Mouse (Mus musculus) gastrocnemius, adult 2 months (tissue): Measurements from ENCODE around the gene Ergic3. TPM values are rescaled to one million over a fixed set of nuclear protein-coding genes. Genes with fewer than 3 reads are reported as not detected.
A peak's percentile ranks its signal among the peaks of the same experiment; 100 is the strongest.

Experiments
- DNase-seq: peaks from one replicate; pipeline ENCODE4 v3.0.0; 2022
- H3K27ac ChIP-seq: fragments of 200-600 bp; 2 replicates; pipeline ENCODE4 v1.8.1; 2022; ENCODE audit warnings: mild to moderate bottlenecking
- H3K4me3 ChIP-seq: fragments of 200-600 bp; 2 replicates; pipeline ENCODE4 v1.8.1; 2022; ENCODE audit warnings: mild to moderate bottlenecking, moderate library complexity
- CTCF ChIP-seq: fragments of 200-600 bp; IDR thresholded peaks from 2 replicates; pipeline ENCODE4 v1.8.1; 2022; ENCODE audit warnings: antibody characterized with exemption, mild to moderate bottlenecking, moderate library complexity
- intact Hi-C: fragments of 180-260 bp; cut with DNase I; formaldehyde crosslinking; loops from one replicate; pipeline ENCODE4 v1.15.1; 2025
- total RNA-seq, 2 experiments: library from RNA; stranded (reverse); gene quantifications; 2 replicates each; pipeline ENCODE4 v1.2.3; 2021

Ergic3 gene
- total RNA-seq, 2 experiments from 2014 or later = 41.3 to 47.4 TPM

- H3K4me3 ChIP-seq = no peak overlapping the region
- no peak for DNase-seq
- TF ChIP-seq CTCF = peak; percentile 39
- intact Hi-C loops = no loop called here
- no peak overlapping the region for H3K27ac ChIP-seq
Observed at GRCm38 (mm10) chr2:156005393-156005792, 2.5 kb upstream of the Ergic3 start.

- H3K27ac ChIP-seq = no peak overlapping the region
- DNase-seq = no peak
- intact Hi-C loops = no loop called here
- TF ChIP-seq CTCF = no peak
- no peak overlapping the region for H3K4me3 ChIP-seq
Observed at GRCm38 (mm10) chr2:156018106-156018505, 10.3 kb downstream of the Ergic3 start.

- no peak for TF ChIP-seq CTCF
- DNase-seq = no peak
- H3K4me3 ChIP-seq = no peak overlapping the region
- H3K27ac ChIP-seq = no peak overlapping the region
- intact Hi-C loops = no loop called here
Observed at GRCm38 (mm10) chr2:156021219-156021618, 13.4 kb downstream of the Ergic3 start.

- H3K4me3 ChIP-seq = no peak overlapping the region
- DNase-seq = no peak
- no peak overlapping the region for H3K27ac ChIP-seq
- no peak for TF ChIP-seq CTCF
- intact Hi-C loops = no loop called here
Observed at GRCm38 (mm10) chr2:156021765-156022164, 13.9 kb downstream of the Ergic3 start.

GRCm38 (mm10) chr2:156025482-156025881, 17.6 kb downstream of the Ergic3 start:
- no peak for DNase-seq
- no peak for TF ChIP-seq CTCF
- H3K4me3 ChIP-seq = no peak overlapping the region
- intact Hi-C loops = no loop called here
- H3K27ac ChIP-seq = no peak overlapping the region

GRCm38 (mm10) chr2:156039390-156039789, 31.5 kb downstream of the Ergic3 start:
- no peak overlapping the region for H3K27ac ChIP-seq
- intact Hi-C loops = no loop called here
- no peak for DNase-seq
- TF ChIP-seq CTCF = no peak
- no peak overlapping the region for H3K4me3 ChIP-seq

GRCm38 (mm10) chr2:156042903-156043302, 35.1 kb downstream of the Ergic3 start:
- intact Hi-C loops = no loop called here
- Histone ChIP-seq H3K4me3 (no peak overlapping the region), H3K27ac (no peak overlapping the region)
- DNase-seq = no peak
- TF ChIP-seq CTCF = no peak

GRCm38 (mm10) chr2:156047929-156048328, 40.1 kb downstream of the Ergic3 start:
- intact Hi-C loops = no loop called here
- no peak for DNase-seq
- Histone ChIP-seq H3K4me3 (no peak overlapping the region), H3K27ac (no peak overlapping the region)
- TF ChIP-seq CTCF = no peak

GRCm38 (mm10) chr2:156052816-156053215, 45.0 kb downstream of the Ergic3 start, which contains the start of gene Fer1l4:
TSS of gene Fer1l4 (minus strand) at chr2:156052947.
- Histone ChIP-seq H3K27ac (no peak within 1 kb of the TSS), H3K4me3 (no peak within 1 kb of the TSS)
- intact Hi-C loops = no loop called here
- DNase-seq = no peak
- no peak for TF ChIP-seq CTCF

- peak; percentile 82 for DNase-seq
- intact Hi-C loops = no loop called here
- Histone ChIP-seq H3K27ac (peak within 1 kb of the TSS; percentile 70), H3K4me3 (peak within 1 kb of the TSS; percentile 89)
- no peak for TF ChIP-seq CTCF
Observed at GRCm38 (mm10) chr2:156065099-156066041, 57.5 kb downstream of the Ergic3 start, which contains the start of gene Spag4. TSS of gene Spag4 (plus strand) at chr2:156065175.

GRCm38 (mm10) chr2:156066126-156066525, 58.3 kb downstream of the Ergic3 start:
- no peak for DNase-seq
- no peak for TF ChIP-seq CTCF
- intact Hi-C loops = no loop called here
- Histone ChIP-seq H3K4me3 (peak overlapping the region; percentile 89), H3K27ac (peak overlapping the region; percentile 70; the same call in 1 of the 2 replicates)

Other genes with a start within 250 kb of the Ergic3 start
- gene Mmp24, start 232.7 kb upstream of the Ergic3 start, total RNA-seq = not detected
- 10 to 100 TPM; 25.8 to 27.8 TPM for gene BC029722, start 188.6 kb upstream of the Ergic3 start, total RNA-seq
- gene Eif6, start 181.1 kb upstream of the Ergic3 start, total RNA-seq = 10 to 100 TPM; 41.0 to 46.7 TPM
- not detected for gene Fam83c, start 173.2 kb upstream of the Ergic3 start, total RNA-seq
- gene Uqcc1, start 77.7 kb upstream of the Ergic3 start, total RNA-seq = 100 to 1,000 TPM; 139 to 198 TPM
- not detected for gene Gm15557, start 67.3 kb upstream of the Ergic3 start, total RNA-seq
- under 1 TPM in 1 of 2 experiments, not detected in 1; 0.08 TPM for gene Gdf5, start 62.7 kb upstream of the Ergic3 start, total RNA-seq
- 1 to 10 TPM; 3.8 to 4.6 TPM for gene Cep250, start 51.6 kb upstream of the Ergic3 start, total RNA-seq
- gene 6430550D23Rik, start 68 bp upstream of the Ergic3 start, total RNA-seq = under 1 TPM; 0.66 to 0.70 TPM
- gene Fer1l4, start 44.9 kb downstream of the Ergic3 start, total RNA-seq = not detected
- under 1 TPM; 0.33 to 0.36 TPM for gene Spag4, start 57.1 kb downstream of the Ergic3 start, total RNA-seq
- gene Cpne1, start 103.9 kb downstream of the Ergic3 start, total RNA-seq = 10 to 100 TPM in 1 of 2 experiments, 1 to 10 TPM in 1; 8.6 to 10.1 TPM
- gene Rbm12, start 103.9 kb downstream of the Ergic3 start, total RNA-seq = 1 to 10 TPM; 4.9 to 8.1 TPM
- 1 to 10 TPM; 3.8 to 4.3 TPM for gene Gm28036, start 119.0 kb downstream of the Ergic3 start, total RNA-seq
- gene Romo1, start 136.0 kb downstream of the Ergic3 start, total RNA-seq = 100 to 1,000 TPM; 187 to 259 TPM
- 10 to 100 TPM; 75.3 to 83.5 TPM for gene Nfs1, start 136.1 kb downstream of the Ergic3 start, total RNA-seq
- gene Rbm39, start 172.2 kb downstream of the Ergic3 start, total RNA-seq = 100 to 1,000 TPM; 119 TPM
- 10 to 100 TPM; 30.8 to 31.4 TPM for gene Phf20, start 188.4 kb downstream of the Ergic3 start, total RNA-seq